Mouse (Mus musculus) hindbrain, embryonic 14.5 days (tissue): Measurements from ENCODE around the gene Cdkal1. TPM values are rescaled to one million over a fixed set of nuclear protein-coding genes. Genes with fewer than 3 reads are reported as not detected.

ENCODE experiments used
- ATAC-seq: fragments of 200-750 bp; cut with Nextera tagmentation; 2 replicates; pipeline ENCODE4 v1.8.0; 2017; ENCODE audit warnings: moderate number of reproducible peaks, mild to moderate bottlenecking, moderate TSS enrichment, moderate library complexity; ENCODE audit not compliant: low FRiP score
- DNase-seq: peaks from one replicate; pipeline ENCODE4 v3.0.0-alpha.2; 2015; ENCODE audit warnings: low spot score
- H3K27ac ChIP-seq: fragments of 300-500 bp; sonication (generic); 2 replicates; pipeline ENCODE4 v1.5.1; 2014; ENCODE audit warnings: mild to moderate bottlenecking, moderate library complexity
- H3K27me3 ChIP-seq: fragments of 300-500 bp; sonication (generic); 2 replicates; pipeline ENCODE4 v1.6.1; 2014; ENCODE audit warnings: mild to moderate bottlenecking, low read length, mixed read lengths; ENCODE audit not compliant: control insufficient read depth, insufficient read depth
- H3K36me3 ChIP-seq: fragments of 300-500 bp; sonication (generic); replicated peaks from 2 replicates; pipeline ENCODE4 v1.6.1; 2014; ENCODE audit not compliant: control insufficient read depth, insufficient read depth
- H3K4me1 ChIP-seq: fragments of 300-500 bp; sonication (generic); replicated peaks from 2 replicates; pipeline ENCODE4 v1.6.1; 2014; ENCODE audit warnings: antibody characterized with exemption, low read length, mixed read lengths; ENCODE audit not compliant: control insufficient read depth, insufficient read depth
- H3K4me2 ChIP-seq: fragments of 300-500 bp; sonication (generic); replicated peaks from 2 replicates; pipeline ENCODE4 v1.6.1; 2014; ENCODE audit warnings: mild to moderate bottlenecking, moderate library complexity
- H3K4me3 ChIP-seq: fragments of 300-500 bp; sonication (generic); replicated peaks from 2 replicates; pipeline ENCODE4 v1.5.1; 2014; ENCODE audit warnings: mild to moderate bottlenecking, low read length
- H3K9ac ChIP-seq: fragments of 300-500 bp; sonication (generic); 2 replicates; pipeline ENCODE4 v1.6.1; 2014
- H3K9me3 ChIP-seq: fragments of 300-500 bp; sonication (generic); 2 replicates; pipeline ENCODE4 v1.6.1; 2016; ENCODE audit warnings: low read length; ENCODE audit not compliant: control insufficient read depth
- WGBS: fragments of 180-500 bp; shearing (Covaris S2); extraction: QIAGEN DNeasy Blood & Tissue Kit; methylation state at CpG from one replicate; pipeline ENCODE4 v1.1.7; 2014; 5-methylcytosine and 5-hydroxymethylcytosine counted together
- polyA plus RNA-seq: library from polyadenylated mRNA; unstranded; fragments of >200 nt; fragmentation: Nextera tagmentation; extraction: Ambion mirVana; gene quantifications from 2 replicates; pipeline ENCODE4 v1.2.1, GENCODE M21; 2014

The Cdkal1 gene
- polyA plus RNA-seq, 1 experiment from 2014 or later = 19.4 TPM

DNA sequence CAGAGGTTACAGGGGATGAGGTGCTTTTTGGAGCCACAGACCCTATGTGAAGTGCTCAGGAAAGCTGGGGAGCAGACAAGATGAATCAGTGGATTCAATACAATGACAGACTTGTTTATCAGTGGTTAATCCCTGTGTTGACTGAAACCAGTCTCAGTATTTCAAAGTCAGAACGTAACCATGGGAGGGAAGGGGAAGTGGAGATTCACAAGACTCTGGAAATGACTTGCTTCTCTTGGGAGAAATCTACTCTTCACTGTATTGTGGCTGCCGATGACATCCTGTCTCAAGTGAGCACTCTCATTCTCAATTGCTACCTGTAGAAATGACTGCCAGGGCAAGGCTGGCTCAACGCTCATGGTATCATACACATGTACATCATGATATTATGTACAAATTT, 371.5 kb downstream of the Cdkal1 start:
- H3K9me3 ChIP-seq = no peaks in the 10 kb centered on the region
- no peaks in the 10 kb centered on the region for H3K27me3 ChIP-seq
- no peak overlapping the region for H3K4me2 ChIP-seq
- 0 out of 2 replicates have a peak, but pooled peaks cover 6% of the 10 kb centered on the region for H3K4me1 ChIP-seq
- H3K9ac ChIP-seq = no peak overlapping the region
- ATAC-seq = no peak
- no peak for DNase-seq
- H3K36me3 ChIP-seq = no peaks in the 10 kb centered on the region
- WGBS = 88% methylated on average over 3 of the region's 3 CpGs
- no peak overlapping the region for H3K27ac ChIP-seq
- H3K4me3 ChIP-seq = no peak overlapping the region

- Histone ChIP-seq H3K27me3 (no peaks in the 10 kb centered on the region), H3K9ac (no peak overlapping the region), H3K4me3 (no peak overlapping the region), H3K4me2 (no peak overlapping the region), H3K27ac (no peak overlapping the region), H3K9me3 (no peaks in the 10 kb centered on the region), H3K4me1 (0 out of 2 replicates have a peak, but pooled peaks cover 6% of the 10 kb centered on the region), H3K36me3 (no peaks in the 10 kb centered on the region)
- DNase-seq (no peak), ATAC-seq (no peak)
- 68% methylated on average over 9 of the region's 9 CpGs for WGBS
Observed at GRCm38 (mm10) chr13:29482147-29482863, 373.2 kb downstream of the Cdkal1 start.

GRCm38 (mm10) chr13:29476421-29476820, 379.1 kb downstream of the Cdkal1 start:
- Histone ChIP-seq H3K9me3 (no peaks in the 10 kb centered on the region), H3K27me3 (no peaks in the 10 kb centered on the region), H3K36me3 (no peaks in the 10 kb centered on the region), H3K4me2 (no peak overlapping the region), H3K4me1 (no peaks in the 10 kb centered on the region), H3K4me3 (no peak overlapping the region), H3K9ac (no peak overlapping the region), H3K27ac (no peak overlapping the region)
- WGBS = 81% methylated on average over 4 of the region's 4 CpGs
- ATAC-seq (no peak), DNase-seq (no peak)

DNA sequence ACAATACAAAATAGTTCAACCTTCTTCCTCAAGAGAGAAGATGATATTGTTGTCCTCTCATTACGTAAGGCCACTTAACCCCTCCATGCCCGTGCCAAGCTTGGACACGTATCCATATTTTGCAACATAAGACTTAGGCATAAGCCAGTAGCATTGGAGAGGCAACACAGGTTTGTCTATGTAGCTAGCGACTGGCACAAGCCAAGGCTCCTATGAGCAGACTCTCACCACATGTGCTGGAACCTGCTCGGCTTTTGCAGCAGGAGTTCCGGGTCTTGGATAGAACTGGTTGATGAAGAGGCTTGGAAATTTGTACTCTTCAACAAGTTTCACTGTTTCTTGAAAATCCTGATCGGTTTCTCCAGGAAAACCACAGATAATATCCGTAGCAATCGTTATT, 381.2 kb downstream of the Cdkal1 start:
- DNase-seq = no peak
- Histone ChIP-seq H3K4me2 (no peak overlapping the region), H3K4me1 (no peaks in the 10 kb centered on the region), H3K27me3 (no peaks in the 10 kb centered on the region), H3K9ac (no peak overlapping the region), H3K27ac (no peak overlapping the region), H3K9me3 (no peaks in the 10 kb centered on the region), H3K4me3 (no peak overlapping the region), H3K36me3 (no peaks in the 10 kb centered on the region)
- 96% methylated on average over 9 of the region's 9 CpGs for WGBS
- no peak for ATAC-seq

DNA sequence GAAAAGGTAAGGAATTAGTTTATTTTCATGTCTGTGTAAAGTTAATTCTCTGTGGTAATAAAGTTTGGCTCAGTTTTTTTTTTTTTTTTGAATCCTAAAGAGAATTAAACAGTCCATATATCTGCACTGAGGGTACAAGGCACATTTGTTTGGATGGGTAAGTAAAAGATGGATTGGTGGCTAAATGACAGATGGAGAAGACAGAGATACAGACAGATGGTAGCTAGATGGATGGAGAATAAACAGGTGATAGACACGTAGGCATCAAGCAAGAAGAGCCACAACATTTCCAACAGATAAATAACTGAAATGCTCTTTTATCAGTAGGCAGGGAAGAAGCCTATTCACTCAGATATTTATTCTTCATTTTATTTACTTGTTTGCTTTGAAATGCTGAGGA, 381.7 kb downstream of the Cdkal1 start:
- Histone ChIP-seq H3K4me2 (no peak overlapping the region), H3K27me3 (no peaks in the 10 kb centered on the region), H3K36me3 (no peaks in the 10 kb centered on the region), H3K4me3 (no peak overlapping the region), H3K27ac (no peak overlapping the region), H3K9ac (no peak overlapping the region), H3K4me1 (no peaks in the 10 kb centered on the region), H3K9me3 (no peaks in the 10 kb centered on the region)
- ATAC-seq = no peak
- WGBS = 91% methylated on average over 1 of the region's 1 CpGs
- DNase-seq = no peak

DNA sequence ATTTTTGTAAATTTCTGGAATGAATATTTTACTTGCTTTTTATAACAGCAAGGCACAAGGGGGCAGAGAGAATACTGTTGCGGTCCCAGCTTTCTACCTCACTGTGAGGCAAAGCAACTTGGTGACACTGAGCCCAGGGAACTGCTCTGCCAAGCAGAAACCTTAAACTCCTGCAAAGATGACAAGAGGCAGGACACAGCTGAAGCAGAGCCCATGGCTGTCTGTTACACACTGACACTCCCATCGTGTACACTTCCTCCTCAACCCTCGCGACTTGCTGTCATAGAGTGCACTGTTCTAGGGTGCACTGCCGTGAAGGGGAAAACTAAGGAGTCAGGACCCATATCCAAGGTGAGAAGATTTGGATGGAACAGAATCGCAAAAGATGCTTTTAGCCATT, 393.2 kb downstream of the Cdkal1 start:
- DNase-seq = no peak

GRCm38 (mm10) chr13:29460741-29461140, 394.7 kb downstream of the Cdkal1 start:
- Histone ChIP-seq H3K4me2 (no peak overlapping the region), H3K4me1 (no peaks in the 10 kb centered on the region), H3K27ac (no peak overlapping the region), H3K9ac (no peak overlapping the region), H3K36me3 (no peaks in the 10 kb centered on the region), H3K4me3 (no peak overlapping the region), H3K27me3 (no peaks in the 10 kb centered on the region), H3K9me3 (no peaks in the 10 kb centered on the region)
- ATAC-seq = no peak
- 87% methylated on average over 5 of the region's 5 CpGs for WGBS
- no peak for DNase-seq

More for the DNA sequence above, 393.2 kb downstream of the Cdkal1 start:
- Histone ChIP-seq H3K36me3 (no peaks in the 10 kb centered on the region), H3K9me3 (no peaks in the 10 kb centered on the region), H3K9ac (no peak overlapping the region), H3K4me2 (no peak overlapping the region), H3K4me1 (no peaks in the 10 kb centered on the region), H3K4me3 (no peak overlapping the region), H3K27ac (no peak overlapping the region), H3K27me3 (no peaks in the 10 kb centered on the region)
- no peak for ATAC-seq
- WGBS = 92% methylated on average over 6 of the region's 6 CpGs

- ATAC-seq (no peak), DNase-seq (no peak)
- WGBS = 70% methylated on average over 1 of the region's 1 CpGs
Observed at GRCm38 (mm10) chr13:29458385-29458784, 397.1 kb downstream of the Cdkal1 start.

GRCm38 (mm10) chr13:29437067-29437466, 418.4 kb downstream of the Cdkal1 start:
- Histone ChIP-seq H3K27me3 (no peaks in the 10 kb centered on the region), H3K9me3 (no peaks in the 10 kb centered on the region), H3K9ac (no peak overlapping the region), H3K4me2 (no peak overlapping the region), H3K27ac (no peak overlapping the region), H3K36me3 (no peaks in the 10 kb centered on the region), H3K4me3 (no peak overlapping the region), H3K4me1 (no peaks in the 10 kb centered on the region)
- ATAC-seq (no peak), DNase-seq (no peak)
- 88% methylated on average over 2 of the region's 2 CpGs for WGBS

More at GRCm38 (mm10) chr13:29458385-29458784, 397.1 kb downstream of the Cdkal1 start:
- Histone ChIP-seq H3K27me3 (no peaks in the 10 kb centered on the region), H3K36me3 (no peaks in the 10 kb centered on the region), H3K4me1 (no peaks in the 10 kb centered on the region), H3K27ac (no peak overlapping the region), H3K9ac (no peak overlapping the region), H3K9me3 (no peaks in the 10 kb centered on the region), H3K4me2 (no peak overlapping the region), H3K4me3 (no peak overlapping the region)

GRCm38 (mm10) chr13:29434726-29435125, 420.7 kb downstream of the Cdkal1 start:
- no peaks in the 10 kb centered on the region for H3K9me3 ChIP-seq
- no peaks in the 10 kb centered on the region for H3K36me3 ChIP-seq
- H3K27ac ChIP-seq = no peak overlapping the region
- no peaks in the 10 kb centered on the region for H3K27me3 ChIP-seq
- no peak overlapping the region for H3K4me3 ChIP-seq
- ATAC-seq = no peak
- DNase-seq = no peak
- no peak overlapping the region for H3K4me2 ChIP-seq
- 0 out of 2 replicates have a peak, but pooled peaks cover 4% of the 10 kb centered on the region for H3K4me1 ChIP-seq
- no peak overlapping the region for H3K9ac ChIP-seq
- WGBS = 59% methylated on average over 4 of the region's 4 CpGs
